Mouse (Mus musculus) heart, adult 2 months (tissue): ENCODE data around the gene Pnldc1.

Experiments
- CTCF ChIP-seq: fragments of 200-600 bp; IDR thresholded peaks from 2 replicates; pipeline ENCODE4 v1.8.1; 2022; ENCODE audit warnings: antibody characterized with exemption, mild to moderate bottlenecking, moderate library complexity
- EP300 ChIP-seq: fragments of 200-500 bp; IDR thresholded peaks from 2 replicates; pipeline ENCODE4 v1.6.1; 2011; ENCODE audit warnings: low read depth, low read length, control low read depth; ENCODE audit not compliant: insufficient read depth

DNA sequence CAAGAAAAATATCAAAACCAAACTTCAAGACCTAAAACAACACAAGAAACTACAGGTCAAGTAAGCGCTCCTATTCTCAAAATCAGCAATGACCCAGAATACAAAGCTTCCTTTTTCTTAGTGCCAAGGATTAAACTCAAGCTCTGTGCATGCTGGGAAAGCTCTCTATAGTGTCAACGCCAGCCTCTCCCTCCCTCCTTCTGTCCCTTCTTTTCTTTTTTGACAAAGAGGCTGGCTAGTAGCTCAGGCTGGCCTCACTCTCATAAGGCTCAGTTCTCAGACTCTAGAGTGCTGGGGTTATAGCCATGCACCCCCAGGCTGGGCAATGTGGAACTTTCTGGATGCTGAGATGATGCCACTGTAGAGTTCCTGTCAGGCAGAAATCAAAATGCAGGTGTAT is 28.0 kb upstream of the Pnldc1 start:
- TF ChIP-seq CTCF (no peak), EP300 (no peak)
